Mouse (Mus musculus): ENCODE measurements around the gene Lpp.

The Lpp gene

DNA sequence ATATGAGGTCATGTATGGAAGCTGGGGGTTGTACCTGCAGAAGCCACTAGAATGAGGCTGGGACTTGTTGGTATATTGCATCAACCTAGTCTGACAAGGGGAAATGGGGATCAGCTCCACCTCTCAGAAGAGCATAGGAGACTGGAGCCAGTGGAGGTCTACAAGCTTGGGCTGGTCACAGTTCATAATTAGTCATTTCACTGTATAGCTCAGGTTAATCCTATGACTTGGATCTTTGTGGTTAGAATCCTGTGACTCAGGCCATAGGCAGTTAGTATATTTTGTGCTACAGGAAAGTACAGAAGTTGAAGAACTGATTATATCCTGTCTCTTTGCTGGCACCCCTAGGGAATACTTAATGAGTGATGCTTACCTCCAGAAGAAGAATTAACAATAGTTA, 285.6 kb downstream of the Lpp start:
- DNase-seq (ENCODE audit: low read depth, low spot score): no peak

DNA sequence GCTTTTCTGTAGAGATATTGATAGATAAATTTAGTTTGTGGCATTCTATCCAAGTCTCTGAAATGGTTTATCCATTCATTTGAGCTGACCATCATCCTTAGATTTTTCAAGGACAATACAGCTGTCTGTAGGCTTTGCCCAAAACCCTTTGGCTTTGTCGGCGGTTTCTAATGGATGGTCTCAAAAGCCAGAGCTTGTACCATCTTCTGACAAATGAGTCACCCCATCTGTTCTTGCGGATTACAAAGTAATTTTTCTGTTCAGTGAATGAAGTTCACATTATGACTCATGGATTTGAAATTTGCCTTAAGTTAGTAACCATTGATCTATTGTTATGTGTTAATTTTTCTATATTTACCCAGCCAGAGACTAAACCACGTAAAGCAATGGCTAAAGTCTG, 301.8 kb downstream of the Lpp start:
- DNase-seq (ENCODE audit: low read depth, low spot score): no peak

DNA sequence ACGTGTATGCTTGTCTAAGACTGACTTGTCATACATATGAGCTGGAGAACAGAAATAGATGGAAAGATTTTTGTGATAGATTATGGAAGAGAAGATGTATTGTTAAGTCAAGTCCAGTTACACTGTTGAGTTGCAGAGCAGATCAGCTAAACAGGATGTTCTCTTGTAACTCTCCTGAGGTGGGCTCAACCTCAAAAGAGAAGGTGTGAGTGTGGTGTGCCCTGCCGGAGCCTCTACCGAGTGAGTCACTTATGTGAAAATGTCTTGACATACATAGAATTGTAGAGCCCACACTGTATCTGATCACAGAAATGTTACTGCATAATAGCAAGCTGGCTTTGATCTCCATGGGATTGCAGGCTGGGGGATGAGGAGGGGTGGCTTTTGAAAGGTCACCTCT, 310.9 kb downstream of the Lpp start:
- no peak for DNase-seq (ENCODE audit: low read depth, low spot score)

DNA sequence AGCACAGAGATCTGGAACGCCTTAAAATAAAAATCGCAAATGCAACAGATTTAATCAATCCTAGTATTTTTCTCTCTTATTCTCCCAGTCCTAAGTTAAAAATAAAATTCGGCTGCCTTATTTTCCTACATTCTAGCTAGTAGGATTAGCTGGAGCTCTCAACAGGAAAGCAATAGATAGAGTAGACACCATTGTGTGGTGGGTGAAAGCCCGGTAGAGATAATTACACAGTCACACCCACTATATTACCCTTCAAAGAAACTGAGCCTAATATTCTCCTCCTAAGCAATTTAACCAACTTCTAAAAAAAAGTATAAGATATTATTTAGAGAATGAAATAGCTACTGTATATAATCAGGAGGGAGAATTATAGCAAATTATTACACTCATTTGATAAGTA, 330.3 kb downstream of the Lpp start:
- no peak for DNase-seq (ENCODE audit: low read depth, low spot score)

DNA sequence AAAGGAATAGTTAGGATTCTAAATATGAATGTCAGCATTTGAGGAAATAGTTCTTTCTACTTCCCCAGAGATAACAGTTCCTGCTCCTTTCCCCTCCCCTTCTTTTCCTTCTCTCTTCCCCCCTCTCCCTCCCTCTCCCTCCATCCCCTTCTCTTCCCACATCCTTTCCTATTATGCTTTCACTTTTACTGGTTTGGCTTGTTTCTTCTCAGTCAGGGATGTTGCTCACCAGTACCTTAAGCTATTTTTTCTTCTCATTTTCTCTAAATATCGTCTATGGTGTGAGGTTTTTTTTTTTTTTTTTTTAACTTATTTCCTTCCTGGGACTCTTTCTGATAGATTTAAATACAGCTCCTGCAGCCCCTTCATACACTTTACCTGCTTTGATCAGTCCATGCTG, 339.4 kb downstream of the Lpp start:
- DNase-seq (ENCODE audit: low read depth, low spot score): no peak

DNA sequence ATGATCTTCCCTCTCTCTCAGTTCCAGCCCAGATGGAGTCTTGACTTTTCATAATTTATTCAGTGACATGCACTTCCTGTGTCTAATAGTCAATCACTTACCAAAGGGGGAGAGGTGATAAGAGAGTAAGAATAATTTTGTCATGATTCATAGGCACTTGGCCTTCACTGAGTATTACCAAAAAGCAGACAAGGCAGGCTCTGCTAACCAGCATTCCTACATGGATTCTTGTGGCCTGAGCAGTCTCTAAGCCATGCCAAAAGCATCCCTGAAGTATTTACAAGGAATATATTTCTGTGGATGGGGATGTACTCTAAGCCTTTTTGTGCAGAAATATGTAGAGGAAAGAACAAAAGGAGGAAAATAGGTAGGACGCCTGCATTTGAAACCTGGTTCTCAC, 340.0 kb downstream of the Lpp start:
- no peak for DNase-seq (ENCODE audit: low read depth, low spot score)

DNA sequence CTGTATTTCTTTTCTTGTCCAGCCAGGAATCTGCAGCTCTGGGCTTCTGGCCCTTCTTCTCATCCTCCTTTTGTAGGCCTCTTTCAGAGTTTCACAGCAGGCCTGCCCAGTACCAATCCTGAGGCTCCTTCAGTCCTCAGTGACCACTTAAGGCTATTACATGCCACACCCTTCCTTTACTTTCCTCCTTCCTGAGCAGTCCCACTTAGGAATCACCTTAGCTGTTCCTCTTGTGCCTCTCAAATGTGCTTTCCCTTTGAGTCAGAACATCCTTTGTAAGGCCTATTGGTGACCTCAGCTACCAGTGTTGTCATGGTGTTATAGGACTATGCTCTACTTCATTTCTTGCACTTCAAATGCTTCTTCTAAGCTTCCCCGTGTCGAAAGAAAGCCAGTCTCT, 342.4 kb downstream of the Lpp start:
- no peak for DNase-seq (ENCODE audit: low read depth, low spot score)

DNA sequence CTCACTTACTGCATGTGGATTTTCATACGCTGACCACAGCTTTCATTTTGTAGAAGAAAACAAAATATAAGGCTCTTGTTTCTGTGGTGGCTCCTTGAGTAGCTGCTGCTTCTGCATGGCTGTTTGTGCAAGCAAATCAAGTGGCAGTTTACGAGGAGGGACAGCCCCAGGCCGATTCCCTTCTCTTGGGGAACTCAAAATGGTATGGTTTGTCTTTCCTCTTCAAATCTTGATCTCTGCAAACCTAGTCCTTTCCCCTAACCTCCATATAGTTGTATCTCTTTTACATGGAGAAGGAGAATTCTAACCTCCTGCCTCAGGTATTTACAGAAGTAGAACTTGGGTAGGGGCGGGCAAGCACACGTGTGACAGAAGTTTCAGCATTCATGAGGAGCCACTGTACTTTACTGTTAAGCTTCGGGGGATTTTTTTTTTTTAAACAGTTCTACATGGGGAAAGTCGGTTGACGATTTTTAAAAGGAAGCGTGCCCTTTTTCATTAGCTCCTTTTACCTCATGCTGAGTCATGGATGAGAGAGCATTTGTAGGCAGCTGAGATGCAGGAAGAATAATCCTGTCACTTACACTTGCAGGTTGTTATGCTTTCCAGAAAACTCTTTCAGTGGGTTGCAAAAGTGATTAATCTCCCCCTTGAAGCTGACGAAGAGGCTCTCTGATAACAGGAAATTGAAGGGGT, 344.2 kb downstream of the Lpp start:
- DNase-seq (ENCODE audit: low read depth, low spot score): no peak

DNA sequence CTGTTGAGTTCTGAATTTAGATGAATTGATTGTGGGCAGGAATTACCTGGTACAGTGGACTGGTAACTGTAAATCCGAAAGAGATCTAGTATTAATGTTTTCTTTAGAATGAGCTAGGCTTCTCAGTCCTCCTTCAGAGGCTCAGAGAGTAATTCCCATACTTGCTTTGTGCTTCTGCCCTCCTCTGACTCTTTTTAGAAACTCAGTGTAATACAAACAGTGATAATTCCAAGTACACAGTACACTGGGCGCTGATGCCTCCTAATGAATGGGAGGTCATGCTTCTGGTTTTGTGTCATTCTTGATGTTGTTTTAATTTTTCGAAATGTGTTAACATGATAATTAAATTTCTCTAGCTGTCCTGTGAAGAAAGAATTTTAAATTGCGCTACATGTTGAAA, 347.4 kb downstream of the Lpp start:
- DNase-seq (ENCODE audit: low read depth, low spot score): no peak

DNA sequence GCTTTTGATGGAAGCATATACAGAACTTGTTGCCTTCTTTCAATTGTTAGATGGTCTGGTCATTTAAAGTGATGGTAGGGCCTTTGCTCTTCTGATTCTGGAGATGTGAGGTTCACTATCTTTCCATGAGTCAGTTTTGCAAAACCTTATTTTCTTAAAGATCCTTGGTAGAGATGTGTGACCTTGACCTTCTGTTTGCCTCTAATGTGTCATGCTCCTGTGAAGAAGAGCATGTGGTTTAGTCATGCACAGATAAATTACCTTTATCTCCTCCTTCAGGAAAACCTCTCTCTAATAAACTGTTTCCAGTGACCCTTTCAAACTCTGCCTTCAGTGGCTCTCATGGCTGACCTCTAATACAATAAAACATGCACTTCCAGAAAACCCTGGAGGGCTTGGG, 356.5 kb downstream of the Lpp start:
- DNase-seq (ENCODE audit: low read depth, low spot score): no peak

DNA sequence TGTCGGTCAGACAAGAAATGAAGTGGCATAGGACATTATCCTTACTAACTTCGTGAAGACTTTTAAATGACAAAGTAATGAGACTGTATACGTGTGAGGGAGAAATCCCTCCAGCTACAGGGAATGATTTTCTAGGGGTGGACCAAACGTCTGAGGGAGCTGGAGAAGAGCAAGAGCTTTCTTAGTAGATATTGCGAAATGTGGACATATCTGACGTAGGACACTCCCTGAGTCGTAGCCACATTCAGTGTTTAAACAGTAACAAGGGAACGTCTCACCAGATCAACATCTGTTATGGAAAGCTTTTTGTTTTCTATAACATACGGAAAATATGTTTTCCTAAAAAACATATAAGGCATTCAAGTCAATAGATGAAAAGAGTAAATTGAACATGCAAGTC, 362.8 kb downstream of the Lpp start:
- no peak for DNase-seq (ENCODE audit: low read depth, low spot score)

DNA sequence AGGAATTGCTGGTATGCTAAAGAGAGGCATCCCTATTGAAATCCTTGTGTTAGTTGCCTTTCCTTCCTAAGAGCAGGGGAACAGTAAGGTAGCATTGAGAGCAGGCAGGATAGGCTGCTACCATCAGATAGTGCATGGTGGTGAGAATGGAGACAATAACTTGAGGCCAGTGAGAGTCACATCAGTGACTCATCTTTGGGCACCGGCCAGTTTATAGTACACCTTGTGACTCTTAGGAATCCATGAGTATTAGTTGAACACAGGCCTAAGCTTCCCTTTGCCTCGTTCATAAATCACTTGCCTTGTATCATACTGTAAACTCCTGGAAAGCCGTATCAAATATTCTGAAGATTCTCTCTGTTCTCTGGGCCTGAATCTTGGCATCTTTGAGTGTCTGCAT, 372.7 kb downstream of the Lpp start:
- DNase-seq (ENCODE audit: low read depth, low spot score): no peak

DNA sequence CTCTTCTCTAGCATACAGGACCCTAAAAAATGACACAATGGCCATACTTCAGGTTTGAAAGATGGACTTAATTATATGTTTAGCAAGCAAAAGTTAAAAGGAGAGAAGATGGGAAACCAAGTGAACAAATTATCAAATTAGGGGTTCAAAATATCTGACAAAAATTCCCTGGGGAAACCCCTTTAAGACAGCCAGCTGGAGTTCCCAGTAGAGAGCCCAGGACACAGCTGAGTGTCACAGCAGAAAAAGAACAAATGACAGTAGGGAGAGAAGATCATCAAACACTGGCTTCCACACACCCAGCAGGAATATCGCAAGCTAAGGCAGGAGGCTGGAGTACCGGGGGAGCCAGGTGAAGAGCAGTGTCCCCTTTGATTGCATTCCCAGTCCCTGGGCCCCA, 373.3 kb downstream of the Lpp start:
- DNase-seq (ENCODE audit: low read depth, low spot score): no peak

DNA sequence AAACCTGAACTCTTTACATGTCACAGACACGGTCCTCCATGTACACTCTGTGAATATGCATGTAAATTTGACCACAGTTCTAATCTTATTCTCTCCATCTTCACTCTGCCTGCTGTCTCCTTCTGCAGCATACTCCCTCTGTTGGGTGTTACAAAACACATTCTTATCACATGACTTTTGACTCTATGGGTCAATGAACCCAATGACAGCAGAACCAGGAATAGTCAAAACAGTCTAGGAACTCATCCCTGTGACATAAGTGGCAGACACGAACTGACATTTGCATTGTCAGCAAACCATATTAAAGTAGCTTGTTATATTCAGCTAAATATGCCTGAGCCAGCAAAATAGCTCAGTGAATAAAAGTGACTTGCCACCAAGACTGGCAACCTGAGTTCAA, 383.7 kb downstream of the Lpp start:
- no peak for DNase-seq (ENCODE audit: low read depth, low spot score)

DNA sequence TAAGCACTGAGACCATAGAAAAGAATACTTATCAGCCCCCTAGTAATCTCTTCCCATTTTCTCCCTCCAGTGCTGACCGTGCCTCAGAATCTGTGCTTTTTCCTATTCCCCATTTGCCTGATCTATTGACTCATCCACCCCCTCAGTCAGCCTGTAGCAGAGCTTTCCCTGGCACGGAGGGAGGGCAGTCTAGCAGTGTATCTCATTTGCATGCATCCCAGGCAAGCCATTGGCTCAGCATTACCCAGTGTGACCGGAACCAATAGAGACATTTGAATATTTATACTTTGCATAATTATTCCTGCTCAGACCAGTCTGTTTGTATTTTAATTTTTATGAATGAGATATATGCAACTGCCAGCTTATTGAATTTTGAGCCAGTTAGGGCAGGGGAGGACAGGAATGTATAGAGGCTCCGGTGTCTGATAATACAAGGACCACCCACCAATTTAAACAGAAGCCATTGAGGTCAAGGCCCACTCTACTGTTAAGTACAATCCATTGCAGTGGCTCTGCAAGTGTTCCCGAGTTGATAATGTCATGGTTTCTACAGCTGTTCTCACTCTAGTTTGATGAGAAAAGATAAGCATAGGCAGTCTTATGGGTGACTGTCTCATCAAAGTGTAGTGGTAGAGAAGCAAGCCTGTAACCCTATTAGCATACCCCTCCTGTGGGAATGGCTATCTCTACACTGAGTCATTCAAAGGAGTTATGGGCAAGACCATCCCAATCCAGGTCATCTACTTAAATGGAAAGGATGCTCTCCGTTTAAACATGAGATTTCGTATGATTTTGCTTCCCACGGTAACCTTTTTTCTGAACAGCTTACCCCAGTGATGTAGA, 385.3 kb downstream of the Lpp start:
- DNase-seq (ENCODE audit: low read depth, low spot score): no peak

DNA sequence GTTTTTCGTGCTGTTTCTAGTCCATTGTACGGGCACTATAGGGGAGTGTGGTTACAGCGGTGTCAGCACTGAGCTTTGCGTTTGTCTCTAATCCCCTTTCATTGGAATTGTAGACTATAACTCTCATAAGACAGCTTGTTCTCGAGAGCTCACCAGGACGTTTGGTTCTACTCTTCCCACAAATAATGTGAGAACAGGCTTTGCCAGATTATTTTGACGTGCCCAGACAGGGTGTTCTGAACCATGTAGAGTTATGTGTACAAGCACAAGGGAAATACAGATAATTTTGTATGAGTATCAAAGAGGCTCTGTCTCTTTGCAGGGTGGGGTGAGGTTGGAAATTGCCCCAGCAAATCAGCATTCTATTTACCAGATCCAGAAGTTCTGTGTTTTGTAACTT, 387.2 kb downstream of the Lpp start:
- DNase-seq (ENCODE audit: low read depth, low spot score): no peak

DNA sequence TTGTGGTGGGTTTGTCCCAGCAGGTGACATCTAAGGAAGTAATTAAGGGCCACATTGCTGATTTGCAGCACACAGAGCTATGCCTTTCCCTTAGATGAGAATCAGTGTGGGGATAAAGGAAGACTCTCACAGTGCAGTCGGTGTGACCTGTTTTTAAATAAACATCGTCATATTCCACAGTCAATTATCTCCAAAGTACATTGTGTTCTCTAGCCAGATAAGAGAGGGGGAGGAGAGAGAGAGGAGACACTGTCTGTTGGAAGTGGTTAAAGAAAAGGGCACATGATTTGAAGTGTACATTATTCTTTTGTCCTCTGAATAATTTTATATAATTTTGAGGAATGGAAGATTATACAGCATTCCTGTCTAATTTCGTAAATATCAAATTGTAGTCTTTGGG, 388.6 kb downstream of the Lpp start:
- DNase-seq (ENCODE audit: low read depth, low spot score): no peak

DNA sequence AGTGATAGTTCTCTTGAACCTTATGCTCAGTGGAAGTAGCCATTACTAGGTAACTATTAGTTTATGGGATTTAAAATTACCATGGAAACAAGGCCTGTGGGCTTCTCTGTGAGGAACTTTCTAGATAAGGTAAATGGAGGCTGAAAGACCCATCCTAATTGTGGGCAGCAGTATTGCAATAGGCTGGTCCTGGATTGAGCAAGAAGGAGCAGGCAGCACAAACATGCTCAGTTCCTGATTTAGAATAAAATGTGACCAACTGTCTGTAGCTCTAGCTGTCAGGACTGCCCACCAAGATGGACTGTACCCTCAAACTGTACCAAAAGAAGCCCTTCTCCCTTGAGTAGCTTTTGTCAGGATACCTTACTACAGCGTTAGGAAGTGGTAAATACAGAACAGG, 392.3 kb downstream of the Lpp start:
- DNase-seq (ENCODE audit: low read depth, low spot score): no peak

DNA sequence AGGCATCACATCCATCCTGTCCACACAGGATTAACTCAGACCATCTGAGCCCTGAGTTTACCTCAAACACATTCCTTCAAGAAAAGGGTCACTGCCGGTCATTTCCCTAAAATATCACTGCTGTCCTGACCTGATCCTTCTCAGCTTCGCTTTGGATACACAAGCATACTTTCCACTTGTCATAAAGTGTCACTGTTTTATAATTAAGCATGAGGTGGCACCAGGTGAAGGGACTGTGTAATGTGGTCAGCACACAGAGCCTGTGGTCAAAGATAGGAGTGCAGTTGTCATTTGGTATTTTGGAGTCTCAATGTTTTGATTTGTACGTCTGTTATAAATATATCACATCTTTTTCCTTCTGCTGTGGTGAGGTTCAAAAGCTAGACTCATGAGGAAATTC, 395.7 kb downstream of the Lpp start:
- no peak for DNase-seq (ENCODE audit: low read depth, low spot score)

DNA sequence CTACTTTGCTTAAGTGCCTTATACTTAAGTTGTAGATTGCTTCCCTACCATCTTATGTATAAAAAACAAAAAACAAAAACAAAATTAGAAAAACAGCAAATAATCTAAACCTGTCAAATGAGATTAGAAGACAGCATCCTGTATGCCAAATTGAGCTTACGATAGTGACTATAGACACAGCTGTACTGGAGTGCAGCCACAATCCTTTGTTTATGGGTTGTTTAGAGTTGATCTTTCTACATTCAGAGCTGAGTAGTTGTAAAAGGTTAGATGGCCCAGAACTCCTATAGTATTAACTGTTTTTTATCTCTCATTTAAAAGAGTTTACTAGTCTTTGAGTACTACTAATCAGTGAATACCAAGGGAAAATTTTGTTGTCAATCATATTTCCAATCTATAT, 398.1 kb downstream of the Lpp start:
- DNase-seq (ENCODE audit: low read depth, low spot score): no peak

DNA sequence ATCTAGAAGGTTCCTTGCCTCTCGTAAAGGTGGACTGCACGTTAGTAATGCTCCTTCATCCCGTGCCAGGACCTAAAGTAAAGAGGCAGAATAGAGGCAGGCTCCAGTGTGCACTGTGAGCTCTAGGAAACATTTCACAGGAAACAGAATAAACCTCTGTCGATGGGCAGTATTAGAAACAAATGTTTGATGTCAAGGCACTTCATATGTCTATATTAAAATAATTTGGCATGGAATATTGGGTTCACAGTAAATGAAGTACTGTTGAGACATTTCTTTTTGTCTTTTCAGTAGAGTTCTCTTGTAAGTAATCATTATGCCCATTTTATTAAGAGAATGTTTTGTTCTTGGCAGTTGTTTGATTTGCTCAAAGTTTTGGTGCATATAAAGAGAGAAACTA, 398.7 kb downstream of the Lpp start:
- DNase-seq (ENCODE audit: low read depth, low spot score): no peak

DNA sequence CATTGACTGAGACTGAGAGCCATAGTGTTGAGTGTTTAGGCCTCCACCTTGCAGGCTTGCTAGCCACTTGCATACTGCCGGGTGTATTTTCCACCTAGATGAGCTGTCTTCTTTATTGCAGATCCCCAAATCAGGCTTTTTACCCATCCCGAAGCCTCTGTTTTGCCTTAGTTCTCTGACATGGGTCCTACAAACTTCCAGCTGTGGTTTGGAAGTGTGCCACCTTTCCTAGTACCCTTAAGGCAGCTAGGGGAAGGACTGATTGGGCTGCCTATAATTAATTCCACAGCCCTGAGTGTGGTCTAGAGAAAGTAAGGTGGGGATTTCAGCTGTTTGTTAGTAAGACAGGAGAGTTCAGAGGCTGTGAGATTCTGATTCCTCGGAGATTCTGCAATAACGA, 399.5 kb downstream of the Lpp start:
- no peak for DNase-seq (ENCODE audit: low read depth, low spot score)

DNA sequence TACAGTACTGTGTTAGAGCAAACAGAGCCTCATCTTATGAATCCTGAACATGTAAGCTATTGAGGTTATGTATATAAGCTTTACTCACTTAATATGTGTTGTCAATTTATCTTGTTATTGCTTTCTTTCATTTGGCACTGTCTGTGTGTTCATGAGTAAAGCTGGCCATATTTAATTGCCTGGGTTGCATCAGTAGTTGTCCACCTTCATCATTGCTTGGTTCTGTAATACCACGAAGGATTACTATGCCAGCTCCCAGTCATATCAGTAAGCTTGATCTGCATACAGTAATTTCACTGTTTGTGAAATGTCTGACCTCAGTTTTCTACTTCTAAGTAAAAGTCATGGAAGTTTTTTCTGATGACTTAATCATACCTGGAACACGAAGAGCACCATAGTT, 401.4 kb downstream of the Lpp start:
- DNase-seq (ENCODE audit: low read depth, low spot score): no peak

DNA sequence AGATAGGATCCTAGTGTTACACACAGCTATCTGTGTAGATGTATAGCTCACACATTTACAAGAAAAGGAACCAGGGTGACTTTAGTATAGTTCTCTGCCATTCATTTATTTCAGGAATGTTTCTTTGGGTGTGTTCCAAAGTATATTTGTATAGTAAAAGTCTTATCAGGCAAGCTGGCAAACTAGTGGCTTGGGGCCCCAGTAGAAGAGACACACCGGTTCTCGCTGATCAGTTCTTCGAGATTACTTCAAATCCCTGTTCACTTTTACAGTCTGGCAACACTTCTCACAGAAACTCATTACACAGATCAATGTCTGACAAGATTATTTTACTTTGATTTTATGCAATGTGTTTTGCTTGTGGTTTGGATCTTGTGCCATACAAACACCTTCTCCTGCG, 408.0 kb downstream of the Lpp start:
- DNase-seq (ENCODE audit: low read depth, low spot score): no peak

All from ES-CJ7 (cell line).